Mouse (Mus musculus): Measurements from ENCODE around the gene Sin3b. TPM values are rescaled to one million over a fixed set of nuclear protein-coding genes. Genes with fewer than 3 reads are reported as not detected.

The Sin3b gene
- polyA plus RNA-seq, 1 experiment, result 224 TPM

GRCm38 (mm10) chr8:72758310-72758709 is 35.2 kb downstream of the Sin3b start:
- Histone ChIP-seq H3K4me1 (ENCODE audit: control insufficient read depth, insufficient read depth, low read length) (no peaks in the 10 kb centered on the region), H3K4me3 (ENCODE audit: insufficient read depth, low read depth, low read length) (no peak overlapping the region), H3K27ac (ENCODE audit: insufficient read depth, low read depth, low read length) (no peak overlapping the region)
- TF ChIP-seq CTCF (IDR thresholded peaks at IDR 0.05; ENCODE audit: insufficient read depth, low read depth, low read length) (no peak), POLR2A (IDR thresholded peaks at IDR 0.05; ENCODE audit: insufficient read depth, low read depth, low read length) (no peak)

- no peak for TF ChIP-seq POLR2A (IDR thresholded peaks at IDR 0.05; ENCODE audit: insufficient read depth, low read depth, low read length)
- H3K4me3 ChIP-seq (ENCODE audit: insufficient read depth, low read depth, low read length), result no peak overlapping the region
- WGBS, result 89% methylated on average over 3 of the region's 3 CpGs
- no peak overlapping the region for H3K27ac ChIP-seq (ENCODE audit: insufficient read depth, low read depth, low read length)
- no peaks in the 10 kb centered on the region for H3K4me1 ChIP-seq (ENCODE audit: control insufficient read depth, insufficient read depth, low read length)
Measured at GRCm38 (mm10) chr8:72760216-72760615, 37.1 kb downstream of the Sin3b start.

GRCm38 (mm10) chr8:72761322-72762051 is 38.4 kb downstream of the Sin3b start, which contains the start of gene F2rl3:
F2rl3 (plus strand) TSS chr8:72761880.
- Histone ChIP-seq H3K4me3 (ENCODE audit: insufficient read depth, low read depth, low read length) (no peak within 1 kb of the TSS), H3K4me1 (ENCODE audit: control insufficient read depth, insufficient read depth, low read length) (no peaks in the 10 kb centered on the region), H3K27ac (ENCODE audit: insufficient read depth, low read depth, low read length) (no peak within 1 kb of the TSS)
- TF ChIP-seq POLR2A (IDR thresholded peaks at IDR 0.05; ENCODE audit: insufficient read depth, low read depth, low read length) (no peak), CTCF (IDR thresholded peaks at IDR 0.05; ENCODE audit: insufficient read depth, low read depth, low read length) (no peak)
- WGBS, result 81% methylated on average over 7 of the region's 7 CpGs

- 92% methylated on average over 12 of the region's 12 CpGs for WGBS
- H3K27ac ChIP-seq (ENCODE audit: insufficient read depth, low read depth, low read length), result no peak overlapping the region
- peaks cover 3% of the 10 kb centered on the region; the same call in 1 of the 2 replicates for H3K4me1 ChIP-seq (ENCODE audit: control insufficient read depth, insufficient read depth, low read length)
- no peak overlapping the region for H3K4me3 ChIP-seq (ENCODE audit: insufficient read depth, low read depth, low read length)
- TF ChIP-seq CTCF (IDR thresholded peaks at IDR 0.05; ENCODE audit: insufficient read depth, low read depth, low read length), result no peak
- TF ChIP-seq POLR2A (IDR thresholded peaks at IDR 0.05; ENCODE audit: insufficient read depth, low read depth, low read length), result no peak
Measured at GRCm38 (mm10) chr8:72762306-72762705, 39.2 kb downstream of the Sin3b start.

GRCm38 (mm10) chr8:72765696-72766095 is 42.6 kb downstream of the Sin3b start:
- H3K4me3 ChIP-seq (ENCODE audit: insufficient read depth, low read depth, low read length), result no peak overlapping the region
- WGBS, result 83% methylated on average over 4 of the region's 4 CpGs
- peaks cover 3% of the 10 kb centered on the region; the same call in 1 of the 2 replicates for H3K4me1 ChIP-seq (ENCODE audit: control insufficient read depth, insufficient read depth, low read length)
- no peak overlapping the region for H3K27ac ChIP-seq (ENCODE audit: insufficient read depth, low read depth, low read length)
- TF ChIP-seq CTCF (IDR thresholded peaks at IDR 0.05; ENCODE audit: insufficient read depth, low read depth, low read length), result no peak
- no peak for TF ChIP-seq POLR2A (IDR thresholded peaks at IDR 0.05; ENCODE audit: insufficient read depth, low read depth, low read length)

- 29% methylated on average over 7 of the region's 7 CpGs for WGBS
- Histone ChIP-seq H3K27ac (ENCODE audit: insufficient read depth, low read depth, low read length) (no peak overlapping the region), H3K4me3 (ENCODE audit: insufficient read depth, low read depth, low read length) (no peak overlapping the region), H3K4me1 (ENCODE audit: control insufficient read depth, insufficient read depth, low read length) (peaks cover 3% of the 10 kb centered on the region; the same call in 1 of the 2 replicates)
- no peak for TF ChIP-seq CTCF (IDR thresholded peaks at IDR 0.05; ENCODE audit: insufficient read depth, low read depth, low read length)
- no peak for TF ChIP-seq POLR2A (IDR thresholded peaks at IDR 0.05; ENCODE audit: insufficient read depth, low read depth, low read length)
Measured at GRCm38 (mm10) chr8:72766777-72767176, 43.7 kb downstream of the Sin3b start.

- no peaks in the 10 kb centered on the region for H3K4me1 ChIP-seq (ENCODE audit: control insufficient read depth, insufficient read depth, low read length)
- H3K27ac ChIP-seq (ENCODE audit: insufficient read depth, low read depth, low read length), result no peak overlapping the region
- no peak overlapping the region for H3K4me3 ChIP-seq (ENCODE audit: insufficient read depth, low read depth, low read length)
- WGBS, result 65% methylated on average over 1 of the region's 1 CpGs
- TF ChIP-seq POLR2A (IDR thresholded peaks at IDR 0.05; ENCODE audit: insufficient read depth, low read depth, low read length) (no peak), CTCF (IDR thresholded peaks at IDR 0.05; ENCODE audit: insufficient read depth, low read depth, low read length) (no peak)
Measured at GRCm38 (mm10) chr8:72777797-72778196, 54.7 kb downstream of the Sin3b start.

- WGBS, result 94% methylated on average over 4 of the region's 4 CpGs
- Histone ChIP-seq H3K4me1 (ENCODE audit: control insufficient read depth, insufficient read depth, low read length) (no peaks in the 10 kb centered on the region), H3K27ac (ENCODE audit: insufficient read depth, low read depth, low read length) (no peak overlapping the region), H3K4me3 (ENCODE audit: insufficient read depth, low read depth, low read length) (no peak overlapping the region)
- no peak for TF ChIP-seq CTCF (IDR thresholded peaks at IDR 0.05; ENCODE audit: insufficient read depth, low read depth, low read length)
- no peak for TF ChIP-seq POLR2A (IDR thresholded peaks at IDR 0.05; ENCODE audit: insufficient read depth, low read depth, low read length)
Measured at GRCm38 (mm10) chr8:72780644-72781043, 57.6 kb downstream of the Sin3b start.

GRCm38 (mm10) chr8:72801583-72801982 is 78.5 kb downstream of the Sin3b start:
- no peak overlapping the region for H3K4me3 ChIP-seq (ENCODE audit: insufficient read depth, low read depth, low read length)
- TF ChIP-seq CTCF (IDR thresholded peaks at IDR 0.05; ENCODE audit: insufficient read depth, low read depth, low read length), result no peak
- TF ChIP-seq POLR2A (IDR thresholded peaks at IDR 0.05; ENCODE audit: insufficient read depth, low read depth, low read length), result no peak
- H3K4me1 ChIP-seq (ENCODE audit: control insufficient read depth, insufficient read depth, low read length), result no peaks in the 10 kb centered on the region
- 90% methylated on average over 2 of the region's 2 CpGs for WGBS
- H3K27ac ChIP-seq (ENCODE audit: insufficient read depth, low read depth, low read length), result no peak overlapping the region

Other genes starting within 250 kb of the Sin3b start
- not detected in 2 replicates for gene Cherp, start 248.1 kb upstream of the Sin3b start, polyA plus RNA-seq (2012; ENCODE audit: insufficient read depth, insufficient read length, low replicate concordance, missing spikeins)
- not detected in 2 replicates for gene Slc35e1, start 230.7 kb upstream of the Sin3b start, polyA plus RNA-seq (2012; ENCODE audit: insufficient read depth, insufficient read length, low replicate concordance, missing spikeins)
- gene Med26, start 175.0 kb upstream of the Sin3b start, polyA plus RNA-seq (2012; ENCODE audit: insufficient read depth, insufficient read length, low replicate concordance, missing spikeins), result not detected in 2 replicates
- not detected in 2 replicates for gene Smim7, start 152.2 kb upstream of the Sin3b start, polyA plus RNA-seq (2012; ENCODE audit: insufficient read depth, insufficient read length, low replicate concordance, missing spikeins)
- not detected in 2 replicates for gene Tmem38a, start 151.2 kb upstream of the Sin3b start, polyA plus RNA-seq (2012; ENCODE audit: insufficient read depth, insufficient read length, low replicate concordance, missing spikeins)
- gene Nwd1, start 76.6 kb upstream of the Sin3b start, polyA plus RNA-seq (2012; ENCODE audit: insufficient read depth, insufficient read length, low replicate concordance, missing spikeins), result not detected in 2 replicates
- not detected in 2 replicates for gene F2rl3, start 38.6 kb downstream of the Sin3b start, polyA plus RNA-seq (2012; ENCODE audit: insufficient read depth, insufficient read length, low replicate concordance, missing spikeins)

Measured in olfactory bulb, adult 2 months (tissue).